Mouse (Mus musculus) cerebellum, adult 2 months (tissue): ENCODE data around the gene Hist1h2ac.

ENCODE experiments used
- CTCF ChIP-seq: fragments of 200-500 bp; IDR thresholded peaks from 2 replicates; pipeline ENCODE4 v1.5.1; 2011; ENCODE audit warnings: low read depth, mild to moderate bottlenecking, control low read depth, low read length, moderate library complexity, borderline replicate concordance; ENCODE audit not compliant: insufficient read depth
- POLR2A ChIP-seq: fragments of 200-500 bp; IDR thresholded peaks from 2 replicates; pipeline ENCODE4 v1.6.1; 2011; ENCODE audit warnings: low read length, control low read depth, borderline replicate concordance; ENCODE audit not compliant: insufficient read depth

DNA sequence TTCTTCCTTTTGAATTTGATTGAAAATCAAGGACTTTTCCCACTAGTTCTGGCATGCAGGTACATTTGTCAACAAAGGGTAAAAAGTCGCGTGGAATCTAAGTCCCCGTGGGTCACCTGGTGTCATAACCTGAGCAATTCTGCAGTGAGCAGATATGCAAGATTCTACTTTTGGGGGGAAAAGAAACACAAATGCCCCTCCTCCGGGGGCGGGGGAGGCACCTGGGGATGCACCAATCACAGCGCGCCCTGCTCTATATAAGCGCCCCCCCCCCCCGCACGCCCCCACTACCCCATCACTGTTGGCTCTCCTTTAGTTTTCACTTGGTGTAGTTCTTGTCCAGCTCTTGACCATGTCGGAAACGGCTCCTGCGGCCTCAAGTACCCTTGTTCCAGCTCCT lies 11.8 kb upstream of the Hist1h2ac start, which contains the start of gene Hist1h1t:
- TF ChIP-seq CTCF (no peak), POLR2A (no peak)
